Mouse (Mus musculus): Measurements from ENCODE around the gene Gm6367. TPM values are rescaled to one million over a fixed set of nuclear protein-coding genes. Genes with fewer than 3 reads are reported as not detected.

Gm6367 gene
- not detected for total RNA-seq (2023)

DNA sequence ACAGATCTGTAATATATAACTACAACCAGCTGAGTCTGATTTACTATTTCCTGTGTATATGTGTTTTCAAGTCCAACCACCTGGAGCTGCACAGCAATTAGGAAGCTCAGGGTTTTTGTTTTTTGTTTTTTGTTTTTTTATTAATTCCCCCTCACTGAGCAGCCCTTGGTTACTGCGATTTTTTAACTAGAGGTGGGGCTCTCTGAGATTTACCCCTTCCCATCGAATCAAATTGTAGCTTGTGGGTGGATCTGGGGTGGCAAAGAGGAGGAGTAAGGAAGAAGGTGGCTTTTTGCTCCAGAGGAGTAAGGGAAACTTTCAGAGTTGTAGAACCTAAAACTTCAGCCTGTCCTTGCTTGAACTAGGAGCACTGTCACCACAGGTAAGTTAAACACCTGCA lies at the start of gene Gm6367:
TSS of gene Gm6367 (plus strand) at position 301 of the 400 bp plus-strand sequence.

Other genes with a start within 250 kb of the Gm6367 start
- gene Gm3183, start 123.2 kb upstream of the Gm6367 start, total RNA-seq (2023) = not detected
- not detected for gene Gm7942, start 118.3 kb downstream of the Gm6367 start, total RNA-seq (2023)
- not detected for gene Gm16513, start 194.0 kb downstream of the Gm6367 start, total RNA-seq (2023)

All from CD4-positive naive resting alpha-beta T cell, adult 57 days (primary cell).